Mouse (Mus musculus) stomach, postnatal 0 days (tissue): ENCODE measurements around the gene Bbx.

ENCODE experiments used
- CTCF ChIP-seq: IDR thresholded peaks from 2 replicates; pipeline ENCODE4 v1.5.1; 2016; ENCODE audit warnings: antibody characterized with exemption, low read depth, mild to moderate bottlenecking, moderate library complexity
- EP300 ChIP-seq: optimal IDR thresholded peaks from 2 replicates; pipeline ENCODE3; 2016; ENCODE audit warnings: antibody characterized with exemption

- TF ChIP-seq EP300 (no peak), CTCF (no peak)
These were observed 68.6 kb downstream of the Bbx start for GRCm38 (mm10) chr16:50363443-50364188.
